ENCODE assay signal across 28 mouse cellular contexts in genomic region chr13:9888284-9888683, GRCm38 (mm10).
"Had no signal": no experiment of that assay in that cellular context is flagged by ENCODE, and none has a peak within 500 bp of the region (broad histone marks: within the 10 kb centered on the region; RNA-seq: fewer than 3 reads in every experiment).

No protein-coding gene starts in this region.

- H3K9me3 ChIP-seq: embryonic facial prominence, embryonic 10.5 days; embryonic facial prominence, embryonic 12.5 days; embryonic facial prominence, embryonic 13.5 days; embryonic facial prominence, embryonic 15.5 days; forebrain, embryonic 10.5 days; forebrain, embryonic 12.5 days; forebrain, embryonic 13.5 days; forebrain, embryonic 15.5 days had no signal

- H3K4me1 ChIP-seq: embryonic facial prominence, embryonic 12.5 days; embryonic facial prominence, embryonic 13.5 days; embryonic facial prominence, embryonic 15.5 days; forebrain, embryonic 12.5 days; forebrain, embryonic 13.5 days; forebrain, embryonic 15.5 days had no signal

- H3K27ac ChIP-seq: embryonic facial prominence, embryonic 10.5 days; embryonic facial prominence, embryonic 12.5 days; embryonic facial prominence, embryonic 13.5 days; embryonic facial prominence, embryonic 15.5 days; forebrain, embryonic 10.5 days; forebrain, embryonic 12.5 days; forebrain, embryonic 13.5 days; forebrain, embryonic 15.5 days; gastrocnemius, adult 2 months had no signal

- DNase-seq: cerebellum, adult 18-20 months; cerebellum, adult 2 months; cerebellum, adult 8-10 months; cerebellum, adult 9-10 months; cerebellum, adult 9-11 months; cerebellum, postnatal 10 days; cerebellum, postnatal 14 days; cerebellum, postnatal 25 days; cerebellum, postnatal 36 days; embryo, embryonic 11 days; forebrain, postnatal 0 days; gastrocnemius, adult 2 months; gastrocnemius, postnatal 10 days; gastrocnemius, postnatal 14 days; gastrocnemius, postnatal 25 days; gastrocnemius, postnatal 36 days; heart, adult 18-20 months had no signal

- ATAC-seq: forebrain, embryonic 13.5 days; forebrain, embryonic 14.5 days; forebrain, embryonic 15.5 days; forebrain, embryonic 16.5 days; forebrain, postnatal 0 days had no signal

- H3K36me3 ChIP-seq: embryonic facial prominence, embryonic 10.5 days; embryonic facial prominence, embryonic 12.5 days; embryonic facial prominence, embryonic 13.5 days; embryonic facial prominence, embryonic 15.5 days; forebrain, embryonic 10.5 days; forebrain, embryonic 12.5 days; forebrain, embryonic 15.5 days had no signal

- H3K4me2 ChIP-seq: embryonic facial prominence, embryonic 12.5 days; embryonic facial prominence, embryonic 13.5 days; embryonic facial prominence, embryonic 15.5 days; forebrain, embryonic 12.5 days; forebrain, embryonic 13.5 days; forebrain, embryonic 15.5 days had no signal

- H3K27me3 ChIP-seq: embryonic facial prominence, embryonic 12.5 days; embryonic facial prominence, embryonic 13.5 days; embryonic facial prominence, embryonic 15.5 days; forebrain, embryonic 12.5 days; forebrain, embryonic 13.5 days; forebrain, embryonic 15.5 days had no signal

- H3K9ac ChIP-seq: embryonic facial prominence, embryonic 12.5 days; embryonic facial prominence, embryonic 13.5 days; embryonic facial prominence, embryonic 15.5 days; forebrain, embryonic 12.5 days; forebrain, embryonic 13.5 days; forebrain, embryonic 15.5 days; forebrain, postnatal 0 days had no signal

- H3K4me3 ChIP-seq: embryonic facial prominence, embryonic 10.5 days; embryonic facial prominence, embryonic 12.5 days; embryonic facial prominence, embryonic 13.5 days; embryonic facial prominence, embryonic 15.5 days; erythroblast, embryonic 14.5 days; forebrain, embryonic 10.5 days; forebrain, embryonic 12.5 days; forebrain, embryonic 13.5 days; forebrain, embryonic 15.5 days; gastrocnemius, adult 2 months had no signal
